Mouse (Mus musculus): ENCODE measurements at regions not wholly inside any gene's neighbourhood (a gene's known extent, or its start where the extent isn't known, plus 50 kb on each side); places are given as distances from the start of the nearest gene placed in this dataset.

GRCm38 (mm10) chr16:69515122-69515521 lies 348.4 kb downstream of the Speer2 start:
- no peak overlapping the region for H3K9ac ChIP-seq
- H3K36me3 ChIP-seq (ENCODE audit: poor library complexity, severe bottlenecking) = no peaks in the 10 kb centered on the region
- WGBS = 70% methylated on average over 1 of the region's 1 CpGs
- H3K4me3 ChIP-seq = no peak overlapping the region
- H3K9me3 ChIP-seq (replicated peaks) = no peaks in the 10 kb centered on the region
- H3K4me2 ChIP-seq = no peak overlapping the region
- H3K4me1 ChIP-seq = no peaks in the 10 kb centered on the region
- H3K27ac ChIP-seq = no peak overlapping the region
- ATAC-seq = no peak
- H3K27me3 ChIP-seq = no peaks in the 10 kb centered on the region

GRCm38 (mm10) chr16:69477317-69477716 lies 386.2 kb downstream of the Speer2 start:
- Histone ChIP-seq H3K36me3 (ENCODE audit: poor library complexity, severe bottlenecking) (no peaks in the 10 kb centered on the region), H3K4me1 (no peaks in the 10 kb centered on the region), H3K27me3 (no peaks in the 10 kb centered on the region), H3K4me3 (no peak overlapping the region), H3K9ac (no peak overlapping the region), H3K27ac (no peak overlapping the region), H3K4me2 (no peak overlapping the region), H3K9me3 (replicated peaks) (no peaks in the 10 kb centered on the region)
- no peak for ATAC-seq
- 25% methylated on average over 4 of the region's 4 CpGs for WGBS

DNA sequence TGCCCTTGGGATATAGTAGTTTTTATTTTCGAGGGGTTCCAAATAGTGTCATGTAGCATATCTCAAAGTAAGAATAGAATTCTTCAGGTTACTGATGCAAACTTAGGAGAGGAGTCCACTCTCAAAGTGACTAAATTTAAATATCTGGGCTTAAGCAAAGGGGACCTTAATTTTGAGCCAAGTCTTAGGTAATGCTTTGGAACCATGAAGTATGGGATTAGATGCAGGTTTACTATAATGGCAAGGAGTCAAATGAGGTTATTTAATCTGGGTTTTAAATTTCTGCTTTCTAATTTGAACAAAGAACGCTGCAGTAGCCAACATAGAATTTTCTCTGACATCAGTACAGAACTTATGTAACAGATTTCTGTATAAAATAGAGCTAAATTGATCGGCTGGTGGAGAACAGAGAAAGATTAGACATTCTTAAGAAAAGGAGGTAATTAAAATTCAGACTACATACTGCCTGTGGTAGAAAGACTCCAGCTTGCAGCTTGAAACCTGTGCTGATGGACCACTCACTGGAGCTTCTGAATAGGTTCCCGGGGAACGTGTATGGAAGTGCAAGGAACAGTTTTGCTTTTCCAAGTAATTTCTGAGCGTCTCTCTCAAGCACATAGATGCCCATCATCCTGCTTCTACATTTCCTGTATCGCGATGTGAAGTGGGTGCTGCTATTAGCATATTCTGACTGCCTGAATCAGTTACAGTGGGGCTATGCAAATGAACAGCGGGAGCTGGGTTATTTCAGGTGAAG lies 394.3 kb downstream of the Speer2 start:
- peak; percentile 91 for ATAC-seq
- Histone ChIP-seq H3K4me2 (peak overlapping the region; percentile 57), H3K36me3 (ENCODE audit: poor library complexity, severe bottlenecking) (no peaks in the 10 kb centered on the region), H3K9me3 (replicated peaks) (no peaks in the 10 kb centered on the region), H3K27me3 (no peaks in the 10 kb centered on the region), H3K27ac (peak overlapping the region; percentile 65; the same call in 1 of the 2 replicates), H3K4me1 (0 out of 2 replicates have a peak, but pooled peaks cover 11% of the 10 kb centered on the region), H3K4me3 (peak overlapping the region; percentile 27), H3K9ac (no peak overlapping the region)
- 16% methylated on average over 9 of the region's 9 CpGs for whole genome bisulfite sequencing

DNA sequence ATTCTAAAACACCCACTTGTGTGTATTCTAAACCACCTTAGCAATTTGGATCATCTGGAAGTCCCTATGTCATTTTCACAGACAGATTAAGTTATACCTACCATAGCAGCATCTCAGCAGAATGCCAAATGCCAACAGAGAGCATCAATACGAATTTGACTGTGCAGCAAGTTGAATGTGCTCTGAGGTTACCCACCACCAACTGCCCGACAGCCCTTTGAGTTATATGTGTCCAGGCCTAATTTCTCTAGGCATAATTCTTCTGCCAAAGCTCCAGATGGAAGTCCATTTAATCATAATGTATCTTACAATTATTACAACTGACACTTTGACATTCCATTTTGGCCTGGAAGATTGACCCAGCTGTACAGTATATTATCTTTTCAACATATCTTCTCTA lies 404.4 kb downstream of the Speer2 start:
- Histone ChIP-seq H3K9ac (no peak overlapping the region), H3K36me3 (ENCODE audit: poor library complexity, severe bottlenecking) (no peaks in the 10 kb centered on the region), H3K9me3 (replicated peaks) (no peaks in the 10 kb centered on the region), H3K27ac (no peak overlapping the region), H3K27me3 (no peaks in the 10 kb centered on the region), H3K4me1 (no peaks in the 10 kb centered on the region), H3K4me2 (no peak overlapping the region), H3K4me3 (no peak overlapping the region)
- 89% methylated on average over 2 of the region's 2 CpGs for whole genome bisulfite sequencing
- no peak for ATAC-seq

DNA sequence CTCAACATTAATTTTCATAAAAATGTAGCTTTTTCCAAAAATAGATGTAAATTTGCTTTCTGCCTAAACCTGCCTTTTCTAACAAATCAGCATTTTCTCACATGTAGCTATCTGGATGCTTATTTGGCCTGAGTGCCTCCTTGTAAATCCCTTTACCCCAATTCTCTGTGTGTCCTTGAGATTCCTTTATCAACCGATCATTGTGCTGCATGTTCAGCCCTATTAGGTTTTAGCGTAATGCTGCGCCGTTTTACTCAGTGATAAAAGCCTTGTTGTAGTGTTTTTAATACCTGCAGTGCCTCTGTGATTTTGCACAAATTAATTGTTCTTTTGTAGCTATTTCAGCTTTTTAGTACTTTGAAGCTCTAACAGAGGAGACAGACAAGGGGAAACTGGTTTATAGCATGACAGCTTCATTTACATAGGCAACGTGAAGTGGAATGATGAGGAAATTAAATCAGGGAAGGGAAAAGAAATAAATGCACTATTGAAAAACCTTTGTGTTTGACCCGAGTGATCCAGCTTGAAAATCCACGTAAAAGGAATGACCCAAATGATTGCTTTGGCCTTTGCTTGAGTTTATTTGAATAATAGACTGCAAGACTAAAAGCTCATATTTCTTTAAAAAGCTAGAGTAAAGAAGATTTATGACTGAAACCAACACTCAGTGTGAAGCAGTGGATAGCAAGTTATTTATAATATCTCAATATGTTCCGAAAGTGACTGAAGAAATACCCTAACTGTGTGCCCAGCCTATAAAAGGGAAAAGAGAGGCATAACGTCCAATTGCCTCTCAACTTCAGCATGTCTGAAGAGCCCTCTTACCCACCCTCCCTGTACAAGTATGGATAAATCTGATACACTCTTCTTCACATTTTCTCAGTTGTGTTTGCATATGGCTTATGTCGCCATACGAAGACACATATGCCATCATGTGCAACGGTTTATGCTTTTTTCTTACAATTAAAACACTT lies 438.6 kb downstream of the Speer2 start:
- 0 out of 2 replicates have a peak, but pooled peaks have one; percentile 33 for ATAC-seq
- Histone ChIP-seq H3K9ac (no peak overlapping the region), H3K4me1 (peaks cover 7% of the 10 kb centered on the region; the same call in 1 of the 2 replicates), H3K4me2 (no peak overlapping the region; the same call in 1 of the 2 replicates), H3K4me3 (no peak overlapping the region), H3K27me3 (no peaks in the 10 kb centered on the region), H3K27ac (no peak overlapping the region), H3K36me3 (ENCODE audit: poor library complexity, severe bottlenecking) (no peaks in the 10 kb centered on the region), H3K9me3 (replicated peaks) (no peaks in the 10 kb centered on the region)
- WGBS = 37% methylated on average over 12 of the region's 12 CpGs

All from forebrain, embryonic 13.5 days (tissue).